ENCODE assay signal across 12 mouse cellular contexts in the genomic region with DNA sequence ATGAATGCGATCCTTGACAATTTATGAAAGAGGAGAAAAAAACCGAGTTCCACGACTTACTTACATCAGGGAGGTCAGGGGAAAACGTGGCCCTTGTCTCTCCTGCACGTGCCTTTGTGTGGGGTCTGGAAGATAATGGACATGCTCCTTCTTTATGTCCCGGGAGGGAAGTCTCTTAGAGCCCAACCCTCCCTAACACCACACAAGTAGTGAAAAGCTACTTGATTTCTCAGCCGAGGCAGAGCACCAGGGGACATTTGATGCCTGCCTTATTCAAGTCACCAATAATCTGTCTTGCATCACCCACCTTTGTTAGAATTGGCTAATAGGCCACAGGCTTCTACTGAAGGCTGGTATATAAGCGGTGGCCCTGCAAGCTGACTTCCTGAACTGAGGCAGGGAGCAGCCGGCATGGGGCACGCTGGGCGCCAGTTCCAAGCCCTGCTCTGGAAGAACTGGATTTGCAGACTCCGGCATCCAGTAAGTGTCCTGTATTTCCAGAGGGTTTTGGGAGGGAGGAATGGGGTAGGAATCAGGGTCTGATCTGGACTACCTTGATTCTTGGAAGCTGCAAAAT. TPM values are rescaled to one million over a fixed set of nuclear protein-coding genes. Genes with fewer than 3 reads are reported as not detected.
DNase-seq lines count a peak whose midpoint lies in the region; ATAC-seq and TF ChIP-seq lines count a peak whose summit lies in the region.
"Had no signal": no experiment of that assay in that cellular context is flagged by ENCODE, and none has a peak within 500 bp of the region (broad histone marks: within the 10 kb centered on the region; RNA-seq: fewer than 3 reads in every experiment).

A gene (plus strand): TSS at position 388 of the 577 bp plus-strand sequence.

- DNase-seq in hindbrain, embryonic 11.5 days (ENCODE audit: low spot score): peak; percentile 17
- DNase-seq in hindbrain, embryonic 10.5 days (ENCODE audit: low spot score): no peak
- DNase-seq in embryo, embryonic 10 days (ENCODE audit: low spot score): peak; percentile 6
- peak; percentile 43 for DNase-seq in kidney, adult 2 months
- no peak for DNase-seq in cerebellum, adult 9-10 months
- no peak for DNase-seq in thymus, adult 18-20 months
- no peak for DNase-seq in left cerebral cortex, postnatal 10 days (ENCODE audit: extremely low spot score in 1 of 2, low spot score in 2 of 2)
- DNase-seq: cerebellum, postnatal 10 days; gastrocnemius, adult 2 months; heart, postnatal 10 days had no signal

- TF ChIP-seq POLR2A in kidney, adult 2 months (IDR thresholded peaks at IDR 0.05; ENCODE audit: low read depth, low read length): no peak

- no peak within 1 kb of the TSS for H3K4me2 ChIP-seq in hindbrain, embryonic 11.5 days (replicated peaks; ENCODE audit: low read depth, low read length)
- H3K4me2 ChIP-seq: limb, embryonic 13.5 days had no signal

- intact Hi-C loops in left cerebral cortex, postnatal 10 days (cut with DNase I): no loop called here

- H3K36me3 ChIP-seq in hindbrain, embryonic 11.5 days (ENCODE audit: control insufficient read depth, insufficient read depth, low read length): no peaks in the 10 kb centered on the region
- H3K36me3 ChIP-seq in hindbrain, embryonic 10.5 days: no peaks in the 10 kb centered on the region
- H3K36me3 ChIP-seq in kidney, adult 2 months (ENCODE audit: control insufficient read depth, insufficient read depth, low read length): no peaks in the 10 kb centered on the region
- H3K36me3 ChIP-seq: limb, embryonic 13.5 days had no signal

- ATAC-seq in hindbrain, embryonic 11.5 days (ENCODE audit: low FRiP score): peak; percentile 35; the same call in 1 of the 2 replicates
- ATAC-seq in megakaryocyte, adult 5-6 weeks (ENCODE audit: poor library complexity, severe bottlenecking): peak; percentile 76

- H3K27me3 ChIP-seq in hindbrain, embryonic 11.5 days (ENCODE audit: control insufficient read depth, insufficient read depth, low read length): no peaks in the 10 kb centered on the region
- H3K27me3 ChIP-seq in hindbrain, embryonic 10.5 days (ENCODE audit: insufficient read depth, poor library complexity, severe bottlenecking): peaks cover 6% of the 10 kb centered on the region; the same call in 1 of the 2 replicates
- no peaks in the 10 kb centered on the region for H3K27me3 ChIP-seq in kidney, adult 2 months (replicated peaks; ENCODE audit: control insufficient read depth, insufficient read depth, low read length)
- H3K27me3 ChIP-seq: limb, embryonic 13.5 days had no signal

- no peaks in the 10 kb centered on the region for H3K9me3 ChIP-seq in hindbrain, embryonic 11.5 days (ENCODE audit: control insufficient read depth, low read length)
- H3K9me3 ChIP-seq in hindbrain, embryonic 10.5 days: no peaks in the 10 kb centered on the region
- H3K9me3 ChIP-seq: limb, embryonic 13.5 days had no signal

- 42% methylated on average over 12 of the region's 12 CpGs for WGBS in hindbrain, embryonic 11.5 days
- 42% methylated on average over 12 of the region's 12 CpGs for WGBS in hindbrain, embryonic 10.5 days
- 45% methylated on average over 12 of the region's 12 CpGs for WGBS in kidney, adult 2 months

- H3K9ac ChIP-seq in hindbrain, embryonic 11.5 days (ENCODE audit: low read depth, low read length): no peak within 1 kb of the TSS
- H3K9ac ChIP-seq: limb, embryonic 13.5 days had no signal

- no peaks in the 10 kb centered on the region for H3K4me1 ChIP-seq in hindbrain, embryonic 11.5 days (replicated peaks; ENCODE audit: control insufficient read depth, insufficient read depth, low read length)
- H3K4me1 ChIP-seq in hindbrain, embryonic 10.5 days (replicated peaks): peaks cover 14% of the 10 kb centered on the region; the same call in 1 of the 2 replicates
- H3K4me1 ChIP-seq in kidney, adult 2 months (ENCODE audit: control insufficient read depth, insufficient read depth, low read length): peaks cover 4% of the 10 kb centered on the region
- H3K4me1 ChIP-seq: limb, embryonic 13.5 days had no signal

- H3K4me3 ChIP-seq in hindbrain, embryonic 11.5 days (ENCODE audit: low read depth, low read length): no peak within 1 kb of the TSS
- H3K4me3 ChIP-seq in hindbrain, embryonic 10.5 days: no peak within 1 kb of the TSS
- peak within 1 kb of the TSS; percentile 46 for H3K4me3 ChIP-seq in kidney, adult 2 months (ENCODE audit: insufficient read depth, low read depth, low read length)
- H3K4me3 ChIP-seq: gastrocnemius, adult 2 months; limb, embryonic 13.5 days had no signal

- no peak within 1 kb of the TSS for H3K27ac ChIP-seq in hindbrain, embryonic 11.5 days (ENCODE audit: low read depth, low read length)
- no peak within 1 kb of the TSS; the same call in 1 of the 2 replicates for H3K27ac ChIP-seq in hindbrain, embryonic 10.5 days
- H3K27ac ChIP-seq in kidney, adult 2 months (ENCODE audit: insufficient read depth, low read depth, low read length): peak within 1 kb of the TSS; percentile 92
- H3K27ac ChIP-seq: gastrocnemius, adult 2 months; limb, embryonic 13.5 days had no signal

- no peak for TF ChIP-seq CTCF in kidney, adult 2 months (conservative IDR thresholded peaks at IDR 0.05; ENCODE audit: insufficient read depth, insufficient read length, low read depth, low read length)

RNA-seq across cellular contexts. Expression of the gene that starts here (rescaled TPM):
- 0.01 TPM in 1 of 2 replicates, not detected in the other for polyA plus RNA-seq in hindbrain, embryonic 11.5 days (2014; fragmentation: Nextera tagmentation; extraction: Ambion mirVana)
- polyA plus RNA-seq in hindbrain, embryonic 10.5 days (2016; fragmentation: Nextera tagmentation; extraction: Ambion mirVana): 0.01 TPM in 2 replicates
- 7.6 and 11.7 TPM in 2 replicates for polyA plus RNA-seq in kidney, adult 2 months (2012; rRNA removed)
- total RNA-seq in megakaryocyte, adult 5-6 weeks (2015): 14.7 and 18.4 TPM in 2 replicates
- total RNA-seq in megakaryocyte, adult 5-6 weeks (2017): 13.4 and 19.0 TPM in 2 replicates
- under 1 TPM; 0.09 to 0.12 TPM for total RNA-seq in left cerebral cortex, postnatal 10 days (2021)
- total RNA-seq: gastrocnemius, adult 2 months; heart, postnatal 10 days had no signal

Comparison
In these comparisons a context has a peak if more than half of its experiments do, and no peak if none do; other contexts are left out.
1. RNA of the gene that starts here (total RNA-seq): 13.4 to 19.0 TPM in megakaryocyte, adult 5-6 weeks; 0.09 to 0.12 TPM in left cerebral cortex, postnatal 10 days; every median in the first group is over 10 times any median in the second.
2. Peak in DNase-seq and ATAC-seq in hindbrain, embryonic 11.5 days; RNA of the gene not detected or under 1 TPM.
3. DNase-seq: peak in embryo, embryonic 10 days (single experiment) and kidney, adult 2 months (single experiment); none in hindbrain, embryonic 10.5 days (single experiment), cerebellum, adult 9-10 months (single experiment), thymus, adult 18-20 months (0 of 2) and left cerebral cortex, postnatal 10 days (0 of 2).